Mouse (Mus musculus): ENCODE measurements around the gene Rai1. TPM values are rescaled to one million over a fixed set of nuclear protein-coding genes. Genes with fewer than 3 reads are reported as not detected.

Rai1 gene
- polyA plus RNA-seq, 1 experiment from 2014 or later = 35.6 TPM

- ATAC-seq (ENCODE audit: insufficient number of reproducible peaks, insufficient read depth, low FRiP score, low TSS enrichment) = no peak
- Histone ChIP-seq H3K27ac (no peak overlapping the region), H3K4me2 (replicated peaks) (no peak overlapping the region), H3K27me3 (no peaks in the 10 kb centered on the region), H3K9ac (no peak overlapping the region; the same call in 1 of the 2 replicates), H3K4me1 (0 out of 2 replicates have a peak, but pooled peaks cover 3% of the 10 kb centered on the region), H3K36me3 (peaks cover 10% of the 10 kb centered on the region; the same call in 1 of the 2 replicates), H3K9me3 (no peaks in the 10 kb centered on the region), H3K4me3 (no peak overlapping the region)
- 56% methylated on average over 3 of the region's 3 CpGs for WGBS
These were observed 123.7 kb downstream of the Rai1 start for GRCm38 (mm10) chr11:60228525-60228924.

GRCm38 (mm10) chr11:60229821-60230220 is 125.0 kb downstream of the Rai1 start:
- Histone ChIP-seq H3K4me2 (replicated peaks) (no peak overlapping the region), H3K9me3 (no peaks in the 10 kb centered on the region), H3K9ac (no peak overlapping the region), H3K27ac (no peak overlapping the region), H3K36me3 (peaks cover 10% of the 10 kb centered on the region; the same call in 1 of the 2 replicates), H3K4me3 (no peak overlapping the region), H3K4me1 (0 out of 2 replicates have a peak, but pooled peaks cover 3% of the 10 kb centered on the region), H3K27me3 (no peaks in the 10 kb centered on the region)
- 64% methylated on average over 13 of the region's 13 CpGs for WGBS
- no peak for ATAC-seq (ENCODE audit: insufficient number of reproducible peaks, insufficient read depth, low FRiP score, low TSS enrichment)

- Histone ChIP-seq H3K27ac (no peak overlapping the region), H3K4me1 (0 out of 2 replicates have a peak, but pooled peaks cover 3% of the 10 kb centered on the region), H3K27me3 (no peaks in the 10 kb centered on the region), H3K36me3 (peaks cover 10% of the 10 kb centered on the region; the same call in 1 of the 2 replicates), H3K9me3 (no peaks in the 10 kb centered on the region), H3K4me2 (replicated peaks) (no peak overlapping the region), H3K4me3 (no peak overlapping the region), H3K9ac (no peak overlapping the region)
- WGBS = 88% methylated on average over 7 of the region's 7 CpGs
- ATAC-seq (ENCODE audit: insufficient number of reproducible peaks, insufficient read depth, low FRiP score, low TSS enrichment) = no peak
These were observed 125.7 kb downstream of the Rai1 start for GRCm38 (mm10) chr11:60230512-60230911.

GRCm38 (mm10) chr11:60231326-60231725 is 126.5 kb downstream of the Rai1 start:
- H3K4me1 ChIP-seq = 0 out of 2 replicates have a peak, but pooled peaks cover 3% of the 10 kb centered on the region
- H3K4me3 ChIP-seq = no peak overlapping the region
- ATAC-seq (ENCODE audit: insufficient number of reproducible peaks, insufficient read depth, low FRiP score, low TSS enrichment) = no peak
- no peak overlapping the region for H3K4me2 ChIP-seq (replicated peaks)
- H3K27ac ChIP-seq = no peak overlapping the region
- no peaks in the 10 kb centered on the region for H3K9me3 ChIP-seq
- peaks cover 14% of the 10 kb centered on the region; the same call in 1 of the 2 replicates for H3K36me3 ChIP-seq
- no peak overlapping the region for H3K9ac ChIP-seq
- no peaks in the 10 kb centered on the region for H3K27me3 ChIP-seq
- WGBS = 85% methylated on average over 3 of the region's 3 CpGs

GRCm38 (mm10) chr11:60231951-60232350 is 127.1 kb downstream of the Rai1 start:
- Histone ChIP-seq H3K27ac (no peak overlapping the region), H3K9me3 (no peaks in the 10 kb centered on the region), H3K4me1 (0 out of 2 replicates have a peak, but pooled peaks cover 3% of the 10 kb centered on the region), H3K9ac (no peak overlapping the region), H3K4me2 (replicated peaks) (no peak overlapping the region), H3K36me3 (peaks cover 16% of the 10 kb centered on the region; the same call in 1 of the 2 replicates), H3K4me3 (no peak overlapping the region), H3K27me3 (no peaks in the 10 kb centered on the region)
- WGBS = 45% methylated on average over 4 of the region's 4 CpGs
- no peak for ATAC-seq (ENCODE audit: insufficient number of reproducible peaks, insufficient read depth, low FRiP score, low TSS enrichment)

GRCm38 (mm10) chr11:60232441-60233058 is 127.7 kb downstream of the Rai1 start:
- no peaks in the 10 kb centered on the region for H3K9me3 ChIP-seq
- H3K9ac ChIP-seq = no peak overlapping the region
- WGBS = 71% methylated on average over 14 of the region's 14 CpGs
- H3K4me2 ChIP-seq (replicated peaks) = no peak overlapping the region
- H3K27ac ChIP-seq = no peak overlapping the region
- no peak for ATAC-seq (ENCODE audit: insufficient number of reproducible peaks, insufficient read depth, low FRiP score, low TSS enrichment)
- H3K36me3 ChIP-seq = peaks cover 18% of the 10 kb centered on the region; the same call in 1 of the 2 replicates
- 0 out of 2 replicates have a peak, but pooled peaks cover 3% of the 10 kb centered on the region for H3K4me1 ChIP-seq
- H3K4me3 ChIP-seq = no peak overlapping the region
- H3K27me3 ChIP-seq = no peaks in the 10 kb centered on the region

GRCm38 (mm10) chr11:60233235-60233634 is 128.4 kb downstream of the Rai1 start:
- no peak overlapping the region for H3K27ac ChIP-seq
- no peak for ATAC-seq (ENCODE audit: insufficient number of reproducible peaks, insufficient read depth, low FRiP score, low TSS enrichment)
- 78% methylated on average over 8 of the region's 8 CpGs for WGBS
- 0 out of 2 replicates have a peak, but pooled peaks cover 3% of the 10 kb centered on the region for H3K4me1 ChIP-seq
- H3K36me3 ChIP-seq = peaks cover 16% of the 10 kb centered on the region; the same call in 1 of the 2 replicates
- H3K9ac ChIP-seq = no peak overlapping the region
- no peaks in the 10 kb centered on the region for H3K27me3 ChIP-seq
- H3K9me3 ChIP-seq = no peaks in the 10 kb centered on the region
- H3K4me3 ChIP-seq = no peak overlapping the region
- no peak overlapping the region for H3K4me2 ChIP-seq (replicated peaks)

GRCm38 (mm10) chr11:60235351-60235750 is 130.5 kb downstream of the Rai1 start:
- H3K4me3 ChIP-seq = no peak overlapping the region
- no peak for ATAC-seq (ENCODE audit: insufficient number of reproducible peaks, insufficient read depth, low FRiP score, low TSS enrichment)

GRCm38 (mm10) chr11:60240509-60240908 is 135.7 kb downstream of the Rai1 start:
- 85% methylated on average over 4 of the region's 4 CpGs for WGBS
- Histone ChIP-seq H3K36me3 (peaks cover 31% of the 10 kb centered on the region), H3K9ac (no peak overlapping the region), H3K4me2 (replicated peaks) (no peak overlapping the region), H3K27ac (no peak overlapping the region), H3K27me3 (no peaks in the 10 kb centered on the region), H3K4me1 (no peaks in the 10 kb centered on the region), H3K4me3 (no peak overlapping the region), H3K9me3 (no peaks in the 10 kb centered on the region)
- ATAC-seq (ENCODE audit: insufficient number of reproducible peaks, insufficient read depth, low FRiP score, low TSS enrichment) = no peak

More at GRCm38 (mm10) chr11:60235351-60235750, 130.5 kb downstream of the Rai1 start:
- no peaks in the 10 kb centered on the region for H3K9me3 ChIP-seq
- no peak overlapping the region for H3K9ac ChIP-seq
- 0 out of 2 replicates have a peak, but pooled peaks cover 3% of the 10 kb centered on the region for H3K4me1 ChIP-seq
- no peaks in the 10 kb centered on the region for H3K27me3 ChIP-seq
- no peak overlapping the region for H3K27ac ChIP-seq
- no peak overlapping the region for H3K4me2 ChIP-seq (replicated peaks)
- WGBS = 79% methylated on average over 5 of the region's 5 CpGs
- peaks cover 15% of the 10 kb centered on the region for H3K36me3 ChIP-seq

- H3K27ac ChIP-seq = no peak overlapping the region
- H3K4me1 ChIP-seq = peaks cover 13% of the 10 kb centered on the region
- ATAC-seq (ENCODE audit: insufficient number of reproducible peaks, insufficient read depth, low FRiP score, low TSS enrichment) = no peak
- no peaks in the 10 kb centered on the region for H3K9me3 ChIP-seq
- no peaks in the 10 kb centered on the region for H3K27me3 ChIP-seq
- WGBS = 76% methylated on average over 11 of the region's 11 CpGs
- no peak overlapping the region for H3K4me2 ChIP-seq (replicated peaks)
- H3K36me3 ChIP-seq = peaks cover 23% of the 10 kb centered on the region
- no peak overlapping the region for H3K4me3 ChIP-seq
- H3K9ac ChIP-seq = no peak overlapping the region
These were observed 139.8 kb downstream of the Rai1 start for GRCm38 (mm10) chr11:60244503-60245143.

- no peak for ATAC-seq (ENCODE audit: insufficient number of reproducible peaks, insufficient read depth, low FRiP score, low TSS enrichment)
- no peak overlapping the region for H3K4me3 ChIP-seq
- H3K4me2 ChIP-seq (replicated peaks) = no peak overlapping the region
- no peaks in the 10 kb centered on the region for H3K9me3 ChIP-seq
- no peaks in the 10 kb centered on the region for H3K27me3 ChIP-seq
- no peak overlapping the region for H3K9ac ChIP-seq
- no peak overlapping the region for H3K27ac ChIP-seq
- peaks cover 13% of the 10 kb centered on the region for H3K4me1 ChIP-seq
- H3K36me3 ChIP-seq = peaks cover 13% of the 10 kb centered on the region
These were observed 141.3 kb downstream of the Rai1 start for GRCm38 (mm10) chr11:60246077-60246476.

Data from embryonic facial prominence, embryonic 12.5 days (tissue).